Mouse (Mus musculus): ENCODE results near the gene Ralgps2.

The Ralgps2 gene

GRCm38 (mm10) chr1:156939251-156940141 is at the start of gene Ralgps2:
TSS of gene Ralgps2 (minus strand) at chr1:156939626.
- DNase-seq: peak; percentile 64

GRCm38 (mm10) chr1:156987576-156987975 is 48.1 kb upstream of the Ralgps2 start:
- DNase-seq: no peak

- DNase-seq: no peak
Observed at GRCm38 (mm10) chr1:156986641-156987345, 47.4 kb upstream of the Ralgps2 start.

- no peak for DNase-seq
Observed at GRCm38 (mm10) chr1:156985657-156986640, 46.5 kb upstream of the Ralgps2 start.

GRCm38 (mm10) chr1:156983009-156983870 is 43.8 kb upstream of the Ralgps2 start:
- DNase-seq: no peak

GRCm38 (mm10) chr1:156981975-156982374 is 42.5 kb upstream of the Ralgps2 start:
- no peak for DNase-seq

- no peak for DNase-seq
Observed at GRCm38 (mm10) chr1:156979722-156980121, 40.3 kb upstream of the Ralgps2 start.

GRCm38 (mm10) chr1:156978656-156979055 is 39.2 kb upstream of the Ralgps2 start:
- DNase-seq: no peak

GRCm38 (mm10) chr1:156973857-156974256 is 34.4 kb upstream of the Ralgps2 start:
- no peak for DNase-seq

GRCm38 (mm10) chr1:156972391-156972790 is 33.0 kb upstream of the Ralgps2 start:
- no peak for DNase-seq

GRCm38 (mm10) chr1:156971206-156971811 is 31.9 kb upstream of the Ralgps2 start:
- DNase-seq: no peak

- no peak for DNase-seq
Observed at GRCm38 (mm10) chr1:156970641-156971040, 31.2 kb upstream of the Ralgps2 start.

- no peak for DNase-seq
Observed at GRCm38 (mm10) chr1:156968107-156968506, 28.7 kb upstream of the Ralgps2 start.

GRCm38 (mm10) chr1:156964586-156964932 is 25.1 kb upstream of the Ralgps2 start:
- no peak for DNase-seq

- no peak for DNase-seq
Observed at GRCm38 (mm10) chr1:156963871-156964585, 24.6 kb upstream of the Ralgps2 start.

GRCm38 (mm10) chr1:156961481-156962265 is 22.2 kb upstream of the Ralgps2 start:
- DNase-seq: no peak

GRCm38 (mm10) chr1:156959004-156959403 is 19.6 kb upstream of the Ralgps2 start:
- DNase-seq: no peak

- no peak for DNase-seq
Observed at GRCm38 (mm10) chr1:156957360-156957759, 17.9 kb upstream of the Ralgps2 start.

GRCm38 (mm10) chr1:156955926-156956760 is 16.7 kb upstream of the Ralgps2 start:
- DNase-seq: no peak

Data from cerebellum, adult 11-12 months (tissue).